In genomic region chr2:174110783-174111549, GRCm38 (mm10) we compare ENCODE assay signal across 9 mouse cellular contexts. TPM values are rescaled to one million over a fixed set of nuclear protein-coding genes. Genes with fewer than 3 reads are reported as not detected.
A peak's percentile ranks its signal among the peaks of the same experiment; 100 is the strongest.
DNase-seq lines count a peak whose midpoint lies in the region; ATAC-seq and TF ChIP-seq lines count a peak whose summit lies in the region.
"Had no signal": no experiment of that assay in that cellular context is flagged by ENCODE, and none has a peak within 500 bp of the region (broad histone marks: within the 10 kb centered on the region; RNA-seq: fewer than 3 reads in every experiment).

No protein-coding gene starts in this region.

- DNase-seq in cerebellum, postnatal 4 days (ENCODE audit: low spot score in 2 of 2), result no peak
- peak; percentile 67 for DNase-seq in R1 (ENCODE audit: low read depth, low spot score)
- DNase-seq in hindbrain, postnatal 0 days (ENCODE audit: low spot score), result no peak
- DNase-seq in lung, embryonic 14.5 days, result peak; percentile 18
- DNase-seq in left cerebral cortex, adult 11 months (ENCODE audit: low spot score), result no peak

- ATAC-seq in cerebellum, adult (ENCODE audit: insufficient number of reproducible peaks, low FRiP score, low TSS enrichment), result 0 out of 2 replicates have a peak, but pooled peaks have one; percentile 22
- peak; percentile 66 for ATAC-seq in forebrain, embryonic 13.5 days
- peak; percentile 45 for ATAC-seq in hindbrain, postnatal 0 days
- peak; percentile 51 for ATAC-seq in lung, embryonic 14.5 days (ENCODE audit: insufficient read depth)
- peak; percentile 17; the same call in 1 of the 2 replicates for ATAC-seq in neutrophil, adult 5-6 weeks (ENCODE audit: extremely low read depth, insufficient number of reproducible peaks, low FRiP score, poor library complexity, severe bottlenecking)
- ATAC-seq: Patski had no signal

- peaks cover 17% of the 10 kb centered on the region for H3K4me1 ChIP-seq in forebrain, embryonic 13.5 days
- no peaks in the 10 kb centered on the region for H3K4me1 ChIP-seq in hindbrain, postnatal 0 days (ENCODE audit: insufficient read depth, low read length)
- H3K4me1 ChIP-seq in lung, embryonic 14.5 days (ENCODE audit: insufficient read depth), result peaks cover 5% of the 10 kb centered on the region; the same call in 1 of the 2 replicates

- 56% methylated on average over 33 of the region's 33 CpGs for whole genome bisulfite sequencing in forebrain, embryonic 13.5 days
- 56% methylated on average over 33 of the region's 33 CpGs for WGBS in hindbrain, postnatal 0 days
- WGBS in lung, embryonic 14.5 days, result 48% methylated on average over 33 of the region's 33 CpGs

- no peaks in the 10 kb centered on the region for H3K27me3 ChIP-seq in forebrain, embryonic 13.5 days
- no peaks in the 10 kb centered on the region for H3K27me3 ChIP-seq in hindbrain, postnatal 0 days (ENCODE audit: insufficient read depth, low read length)
- H3K27me3 ChIP-seq in lung, embryonic 14.5 days (ENCODE audit: insufficient read depth, low read length), result no peaks in the 10 kb centered on the region
- H3K27me3 ChIP-seq: Patski had no signal

- H3K4me2 ChIP-seq in forebrain, embryonic 13.5 days, result peak overlapping the region; percentile 81
- peak overlapping the region; percentile 69 for H3K4me2 ChIP-seq in hindbrain, postnatal 0 days (ENCODE audit: low read depth, low read length)
- H3K4me2 ChIP-seq in lung, embryonic 14.5 days, result peak overlapping the region; percentile 83

- no peak overlapping the region; the same call in 1 of the 2 replicates for H3K27ac ChIP-seq in forebrain, embryonic 13.5 days
- H3K27ac ChIP-seq in hindbrain, postnatal 0 days, result peak overlapping the region; percentile 58; the same call in 1 of the 2 replicates
- H3K27ac ChIP-seq in lung, embryonic 14.5 days (ENCODE audit: low read depth), result peak overlapping the region; percentile 69; the same call in 1 of the 2 replicates

- H3K36me3 ChIP-seq in forebrain, embryonic 13.5 days (ENCODE audit: poor library complexity, severe bottlenecking), result peaks cover 9% of the 10 kb centered on the region
- H3K36me3 ChIP-seq in hindbrain, postnatal 0 days (ENCODE audit: insufficient read depth, low read length), result no peaks in the 10 kb centered on the region
- H3K36me3 ChIP-seq in lung, embryonic 14.5 days (ENCODE audit: insufficient read depth), result peaks cover 21% of the 10 kb centered on the region

- TF ChIP-seq CTCF in hindbrain, postnatal 0 days (IDR thresholded peaks at IDR 0.05; ENCODE audit: low read depth), result no peak
- TF ChIP-seq CTCF in lung, embryonic 14.5 days (IDR thresholded peaks at IDR 0.05; ENCODE audit: low read depth), result no peak

- H3K9me3 ChIP-seq in forebrain, embryonic 13.5 days (replicated peaks), result no peaks in the 10 kb centered on the region
- H3K9me3 ChIP-seq in hindbrain, postnatal 0 days (ENCODE audit: low read length), result no peaks in the 10 kb centered on the region
- no peaks in the 10 kb centered on the region for H3K9me3 ChIP-seq in lung, embryonic 14.5 days (ENCODE audit: low read depth, low read length)

- H3K4me3 ChIP-seq in forebrain, embryonic 13.5 days, result peak overlapping the region; percentile 51
- peak overlapping the region; percentile 44 for H3K4me3 ChIP-seq in hindbrain, postnatal 0 days (ENCODE audit: low read length)
- peak overlapping the region; percentile 59 for H3K4me3 ChIP-seq in lung, embryonic 14.5 days (ENCODE audit: low read depth, low read length)

- peak overlapping the region; percentile 86 for H3K9ac ChIP-seq in forebrain, embryonic 13.5 days
- peak overlapping the region; percentile 54 for H3K9ac ChIP-seq in hindbrain, postnatal 0 days (replicated peaks; ENCODE audit: low read length)
- H3K9ac ChIP-seq in lung, embryonic 14.5 days, result peak overlapping the region; percentile 83

RNA-seq across cellular contexts. Expression of gene Npepl1, which starts 0.8 kb away (rescaled TPM):
- polyA plus RNA-seq in forebrain, embryonic 13.5 days (2015; fragmentation: Nextera tagmentation; extraction: Ambion mirVana), result 19.4 and 19.7 TPM in 2 replicates
- total RNA-seq in hindbrain, postnatal 0 days (2014; rRNA removed), result 24.7 and 29.5 TPM in 2 replicates
- polyA plus RNA-seq in hindbrain, postnatal 0 days (2015; fragmentation: Nextera tagmentation; extraction: Ambion mirVana), result 18.8 and 20.3 TPM in 2 replicates
- 56.5 and 56.8 TPM in 2 replicates for polyA plus RNA-seq in lung, embryonic 14.5 days (2014; fragmentation: Nextera tagmentation; extraction: Ambion mirVana)
- total RNA-seq in neutrophil, adult 5-6 weeks (2017), result 21.2 and 22.5 TPM in 2 replicates

RNA-seq across cellular contexts. Expression of gene Stx16, which starts 34.9 kb away (rescaled TPM):
- polyA plus RNA-seq in forebrain, embryonic 13.5 days (2015; fragmentation: Nextera tagmentation; extraction: Ambion mirVana), result 14.2 and 15.5 TPM in 2 replicates
- 23.5 and 30.5 TPM in 2 replicates for total RNA-seq in hindbrain, postnatal 0 days (2014; rRNA removed)
- 7.9 and 8.6 TPM in 2 replicates for polyA plus RNA-seq in hindbrain, postnatal 0 days (2015; fragmentation: Nextera tagmentation; extraction: Ambion mirVana)
- polyA plus RNA-seq in lung, embryonic 14.5 days (2014; fragmentation: Nextera tagmentation; extraction: Ambion mirVana), result 9.6 and 10.3 TPM in 2 replicates
- 55.0 and 58.1 TPM in 2 replicates for total RNA-seq in neutrophil, adult 5-6 weeks (2017)

Comparison
In these comparisons a context has a peak if more than half of its experiments do, and no peak if none do; other contexts are left out.
1. DNase-seq: peak in R1 (single experiment) and lung, embryonic 14.5 days (single experiment); none in cerebellum, postnatal 4 days (0 of 2), hindbrain, postnatal 0 days (single experiment) and left cerebral cortex, adult 11 months (single experiment).
2. Peak in every context shown above with its lines, with median percentiles within 50 percentile points of each other: ATAC-seq, H3K4me2 ChIP-seq, H3K4me3 ChIP-seq and H3K9ac ChIP-seq.